Mouse (Mus musculus): Measurements from ENCODE around the gene A830031A19Rik. TPM values are rescaled to one million over a fixed set of nuclear protein-coding genes. Genes with fewer than 3 reads are reported as not detected.

The A830031A19Rik gene
- polyA plus RNA-seq, 1 experiment = not detected

DNA sequence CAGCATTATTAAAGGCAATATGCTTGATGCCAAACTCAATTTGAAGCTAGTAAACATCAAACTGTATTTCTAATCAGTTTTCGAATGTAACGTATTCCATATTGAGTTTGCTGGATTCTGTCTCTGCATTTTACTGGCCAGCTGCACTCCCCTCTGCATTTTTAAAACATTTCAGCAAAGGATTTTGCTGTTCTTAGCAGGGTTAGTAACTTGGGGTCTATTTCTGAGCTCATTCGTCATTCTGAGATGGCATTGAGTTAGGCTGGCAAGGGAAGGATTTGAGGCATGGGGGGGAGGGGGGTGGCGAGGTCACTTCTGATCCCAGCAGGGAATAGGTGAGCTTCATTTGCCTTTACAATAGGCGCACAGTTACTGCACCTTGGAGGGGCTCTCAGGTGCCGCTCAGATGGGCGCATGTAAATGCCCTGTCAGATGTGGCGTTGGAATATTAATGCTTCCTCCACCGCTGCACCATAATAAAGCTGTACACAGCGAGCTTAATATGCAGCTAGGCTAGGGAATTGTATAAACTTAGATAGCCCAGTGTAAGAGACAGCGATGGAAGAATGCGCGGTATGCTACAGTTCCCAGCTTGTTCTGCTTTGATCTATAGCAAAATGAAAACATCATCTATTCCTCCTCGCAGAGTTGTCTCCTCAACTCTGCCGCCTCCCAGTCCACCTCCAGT is 16.7 kb upstream of the A830031A19Rik start:
- H3K27ac ChIP-seq (ENCODE audit: insufficient read depth, low read length) = no peak overlapping the region
- TF ChIP-seq POLR2A (IDR thresholded peaks at IDR 0.05; ENCODE audit: low read depth, low read length) (no peak), CTCF (IDR thresholded peaks at IDR 0.05; ENCODE audit: extremely low read depth, insufficient read depth, insufficient read length, insufficient replicate concordance) (no peak)
- 90% methylated on average over 15 of the region's 15 CpGs for WGBS
- H3K27me3 ChIP-seq (ENCODE audit: control insufficient read depth, insufficient read depth, low read length) = no peaks in the 10 kb centered on the region
- no peak overlapping the region for H3K4me3 ChIP-seq (ENCODE audit: extremely low read depth, insufficient read depth, insufficient read length)
- peaks cover 31% of the 10 kb centered on the region for H3K36me3 ChIP-seq (ENCODE audit: control insufficient read depth, insufficient read depth, low read length)
- peaks cover 3% of the 10 kb centered on the region for H3K4me1 ChIP-seq (ENCODE audit: control insufficient read depth, insufficient read depth, insufficient read length)
- DNase-seq (ENCODE audit: low read depth in 1 of 2, low spot score in 2 of 2) = no peak

DNA sequence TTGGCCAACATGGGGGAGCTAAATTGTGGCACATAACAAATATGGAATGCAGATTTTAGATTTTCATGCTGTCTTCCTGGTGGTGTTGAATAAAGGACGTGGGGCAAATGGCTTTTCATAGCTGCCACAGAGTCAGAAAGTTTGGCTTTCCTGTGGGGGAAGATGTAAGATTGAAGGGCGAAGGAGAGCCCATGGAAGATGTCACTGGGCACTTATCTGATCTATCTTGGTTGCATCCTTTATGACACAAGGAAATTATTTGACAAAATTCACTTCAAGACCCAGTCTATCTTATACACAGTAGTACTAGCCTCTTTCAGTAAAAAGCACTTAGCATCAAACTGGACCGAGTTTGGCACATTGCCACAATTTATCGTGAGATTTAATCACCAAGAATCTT is 15.6 kb upstream of the A830031A19Rik start:
- 81% methylated on average over 4 of the region's 4 CpGs for WGBS
- no peak for TF ChIP-seq CTCF (IDR thresholded peaks at IDR 0.05; ENCODE audit: extremely low read depth, insufficient read depth, insufficient read length, insufficient replicate concordance)
- TF ChIP-seq POLR2A (IDR thresholded peaks at IDR 0.05; ENCODE audit: low read depth, low read length) = no peak
- H3K27ac ChIP-seq (ENCODE audit: insufficient read depth, low read length) = no peak overlapping the region

DNA sequence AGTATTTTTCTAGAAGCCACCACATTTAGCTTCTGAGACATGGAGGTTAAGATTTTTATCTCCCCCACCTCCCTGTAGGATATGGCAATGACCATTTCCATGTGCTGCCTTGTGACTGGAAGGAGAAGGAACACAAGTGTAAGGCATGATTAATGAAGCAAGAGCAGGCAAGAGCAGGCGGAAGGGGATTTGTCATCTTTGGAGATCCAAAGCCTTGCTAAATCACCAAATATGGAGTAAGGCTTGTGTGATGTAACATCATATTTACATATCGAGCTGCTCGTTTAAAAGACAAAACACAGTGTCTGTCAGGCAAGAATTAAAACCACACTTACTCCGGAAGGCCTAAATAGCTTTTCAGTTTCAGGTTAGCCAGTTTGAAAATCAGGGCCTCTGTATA is 12.2 kb upstream of the A830031A19Rik start:
- peaks cover 7% of the 10 kb centered on the region for H3K4me1 ChIP-seq (ENCODE audit: control insufficient read depth, insufficient read depth, insufficient read length)
- H3K4me3 ChIP-seq (ENCODE audit: extremely low read depth, insufficient read depth, insufficient read length) = no peak overlapping the region
- TF ChIP-seq CTCF (IDR thresholded peaks at IDR 0.05; ENCODE audit: extremely low read depth, insufficient read depth, insufficient read length, insufficient replicate concordance) = no peak
- TF ChIP-seq POLR2A (IDR thresholded peaks at IDR 0.05; ENCODE audit: low read depth, low read length) = no peak
- 48% methylated on average over 4 of the region's 4 CpGs for WGBS
- no peak for DNase-seq (ENCODE audit: low read depth in 1 of 2, low spot score in 2 of 2)
- no peaks in the 10 kb centered on the region for H3K27me3 ChIP-seq (ENCODE audit: control insufficient read depth, insufficient read depth, low read length)
- peaks cover 28% of the 10 kb centered on the region for H3K36me3 ChIP-seq (ENCODE audit: control insufficient read depth, insufficient read depth, low read length)
- peak overlapping the region; percentile 27; the same call in 1 of the 2 replicates for H3K27ac ChIP-seq (ENCODE audit: insufficient read depth, low read length)

More for the DNA sequence above, 15.6 kb upstream of the A830031A19Rik start:
- Histone ChIP-seq H3K36me3 (ENCODE audit: control insufficient read depth, insufficient read depth, low read length) (peaks cover 35% of the 10 kb centered on the region), H3K4me1 (ENCODE audit: control insufficient read depth, insufficient read depth, insufficient read length) (peaks cover 5% of the 10 kb centered on the region), H3K4me3 (ENCODE audit: extremely low read depth, insufficient read depth, insufficient read length) (no peak overlapping the region), H3K27me3 (ENCODE audit: control insufficient read depth, insufficient read depth, low read length) (no peaks in the 10 kb centered on the region)
- DNase-seq (ENCODE audit: low read depth in 1 of 2, low spot score in 2 of 2) = no peak

DNA sequence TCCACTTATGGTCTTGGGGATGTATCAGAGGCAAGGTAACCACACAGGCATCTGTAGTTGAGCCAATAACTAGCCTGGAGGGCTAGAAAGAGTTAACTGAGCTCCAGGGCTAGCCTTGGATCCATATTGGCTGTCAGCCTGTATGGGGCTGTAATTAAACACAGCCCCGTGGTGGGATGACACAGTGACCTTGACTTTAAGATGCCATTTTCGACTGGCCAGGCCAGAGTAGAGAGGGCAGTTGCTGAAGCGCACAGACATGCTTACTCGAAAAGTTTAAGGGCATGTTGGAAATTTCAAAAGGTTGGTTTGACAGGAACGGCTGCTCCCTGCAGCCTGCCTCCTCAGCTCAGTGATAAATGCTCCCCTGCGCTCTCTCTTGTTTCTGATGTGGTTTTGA is 11.1 kb upstream of the A830031A19Rik start:
- Histone ChIP-seq H3K27ac (ENCODE audit: insufficient read depth, low read length) (no peak overlapping the region), H3K4me3 (ENCODE audit: extremely low read depth, insufficient read depth, insufficient read length) (no peak overlapping the region), H3K36me3 (ENCODE audit: control insufficient read depth, insufficient read depth, low read length) (peaks cover 28% of the 10 kb centered on the region), H3K27me3 (ENCODE audit: control insufficient read depth, insufficient read depth, low read length) (no peaks in the 10 kb centered on the region), H3K4me1 (ENCODE audit: control insufficient read depth, insufficient read depth, insufficient read length) (peaks cover 7% of the 10 kb centered on the region)
- WGBS = 53% methylated on average over 6 of the region's 6 CpGs
- no peak for TF ChIP-seq POLR2A (IDR thresholded peaks at IDR 0.05; ENCODE audit: low read depth, low read length)
- TF ChIP-seq CTCF (IDR thresholded peaks at IDR 0.05; ENCODE audit: extremely low read depth, insufficient read depth, insufficient read length, insufficient replicate concordance) = no peak
- no peak for DNase-seq (ENCODE audit: low read depth in 1 of 2, low spot score in 2 of 2)

DNA sequence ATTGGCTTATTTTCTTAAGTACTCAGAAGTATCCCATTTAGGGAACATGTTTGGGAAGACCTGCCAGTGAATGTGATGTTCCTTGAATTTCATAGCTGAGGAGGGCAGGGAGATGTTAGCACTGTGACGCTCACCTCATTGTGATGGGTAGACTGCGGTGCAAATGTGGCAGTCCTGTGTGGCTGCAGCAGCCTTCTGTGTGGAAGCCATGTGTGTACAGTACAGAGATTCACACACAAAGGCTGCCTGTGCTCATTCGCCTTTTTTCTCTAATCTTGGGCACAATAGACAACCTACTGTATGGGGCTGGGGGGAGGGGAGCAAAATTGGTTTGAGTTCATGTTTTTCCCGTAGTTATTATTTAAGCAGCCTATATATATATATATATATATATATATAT is 9.7 kb upstream of the A830031A19Rik start:
- 71% methylated on average over 4 of the region's 4 CpGs for WGBS
- no peak for TF ChIP-seq POLR2A (IDR thresholded peaks at IDR 0.05; ENCODE audit: low read depth, low read length)
- no peak for TF ChIP-seq CTCF (IDR thresholded peaks at IDR 0.05; ENCODE audit: extremely low read depth, insufficient read depth, insufficient read length, insufficient replicate concordance)
- H3K27me3 ChIP-seq (ENCODE audit: control insufficient read depth, insufficient read depth, low read length) = peaks cover under 1% of the 10 kb centered on the region; the same call in 1 of the 2 replicates
- H3K27ac ChIP-seq (ENCODE audit: insufficient read depth, low read length) = no peak overlapping the region
- no peak overlapping the region for H3K4me3 ChIP-seq (ENCODE audit: extremely low read depth, insufficient read depth, insufficient read length)
- no peak for DNase-seq (ENCODE audit: low read depth in 1 of 2, low spot score in 2 of 2)
- H3K36me3 ChIP-seq (ENCODE audit: control insufficient read depth, insufficient read depth, low read length) = peaks cover 25% of the 10 kb centered on the region
- peaks cover 7% of the 10 kb centered on the region for H3K4me1 ChIP-seq (ENCODE audit: control insufficient read depth, insufficient read depth, insufficient read length)

DNA sequence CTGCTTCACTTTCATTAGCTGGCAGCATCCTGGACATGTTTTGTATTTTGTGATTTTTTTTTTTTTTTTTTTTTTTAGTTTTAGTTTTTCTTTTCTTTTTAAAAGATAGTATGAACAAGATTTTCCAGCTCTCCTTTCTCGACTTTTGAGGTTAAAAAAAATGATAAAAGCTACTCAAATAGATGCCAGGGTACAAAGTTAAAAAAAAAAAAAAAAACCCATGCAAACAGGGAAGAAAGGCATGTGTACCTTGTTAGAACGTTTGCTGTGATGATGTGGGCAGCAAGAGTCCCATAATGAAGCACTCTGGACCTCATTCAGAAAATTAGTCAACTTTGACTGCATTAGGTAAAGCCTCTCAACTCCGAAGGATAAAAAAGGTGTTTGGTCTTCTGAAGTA is 9.2 kb upstream of the A830031A19Rik start:
- no peak overlapping the region for H3K27ac ChIP-seq (ENCODE audit: insufficient read depth, low read length)
- 43% methylated on average over 3 of the region's 3 CpGs for WGBS
- no peak for DNase-seq (ENCODE audit: low read depth in 1 of 2, low spot score in 2 of 2)
- peaks cover 1% of the 10 kb centered on the region; the same call in 1 of the 2 replicates for H3K27me3 ChIP-seq (ENCODE audit: control insufficient read depth, insufficient read depth, low read length)
- H3K4me3 ChIP-seq (ENCODE audit: extremely low read depth, insufficient read depth, insufficient read length) = no peak overlapping the region
- H3K36me3 ChIP-seq (ENCODE audit: control insufficient read depth, insufficient read depth, low read length) = peaks cover 23% of the 10 kb centered on the region
- H3K4me1 ChIP-seq (ENCODE audit: control insufficient read depth, insufficient read depth, insufficient read length) = peaks cover 7% of the 10 kb centered on the region
- TF ChIP-seq POLR2A (IDR thresholded peaks at IDR 0.05; ENCODE audit: low read depth, low read length) (no peak), CTCF (IDR thresholded peaks at IDR 0.05; ENCODE audit: extremely low read depth, insufficient read depth, insufficient read length, insufficient replicate concordance) (no peak)

DNA sequence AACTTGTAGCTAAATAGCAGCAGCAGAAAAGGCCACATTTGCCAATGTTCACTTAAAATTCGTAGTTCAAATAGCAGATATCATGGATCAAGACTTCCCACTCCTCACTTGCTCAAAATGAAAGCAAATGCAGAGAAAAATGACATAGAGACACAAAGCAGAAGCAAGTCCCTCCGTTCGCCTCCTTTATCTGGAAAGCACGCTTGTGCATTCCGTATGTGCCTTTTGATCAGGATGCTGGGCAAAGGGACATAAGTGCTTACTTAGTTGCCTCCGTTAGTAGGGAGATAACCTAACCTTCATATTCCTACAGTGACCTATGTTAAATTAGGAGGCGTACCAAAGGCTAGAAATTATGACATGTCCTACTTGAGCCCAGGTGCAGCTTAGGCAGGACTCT is 8.6 kb upstream of the A830031A19Rik start:
- Histone ChIP-seq H3K27ac (ENCODE audit: insufficient read depth, low read length) (peak overlapping the region; percentile 26), H3K36me3 (ENCODE audit: control insufficient read depth, insufficient read depth, low read length) (peaks cover 20% of the 10 kb centered on the region), H3K27me3 (ENCODE audit: control insufficient read depth, insufficient read depth, low read length) (peaks cover 1% of the 10 kb centered on the region; the same call in 1 of the 2 replicates), H3K4me3 (ENCODE audit: extremely low read depth, insufficient read depth, insufficient read length) (peak overlapping the region; percentile 5; the same call in 1 of the 2 replicates), H3K4me1 (ENCODE audit: control insufficient read depth, insufficient read depth, insufficient read length) (peaks cover 7% of the 10 kb centered on the region)
- no peak for DNase-seq (ENCODE audit: low read depth in 1 of 2, low spot score in 2 of 2)
- TF ChIP-seq POLR2A (IDR thresholded peaks at IDR 0.05; ENCODE audit: low read depth, low read length) (no peak), CTCF (IDR thresholded peaks at IDR 0.05; ENCODE audit: extremely low read depth, insufficient read depth, insufficient read length, insufficient replicate concordance) (no peak)
- WGBS = 26% methylated on average over 7 of the region's 7 CpGs
